Mouse (Mus musculus): ENCODE measurements around the gene Fto. TPM values are rescaled to one million over a fixed set of nuclear protein-coding genes. Genes with fewer than 3 reads are reported as not detected.

Gene Fto
- polyA plus RNA-seq, 1 experiment from 2014 or later, result 109 TPM

GRCm38 (mm10) chr8:91488086-91488783, 174.9 kb downstream of the Fto start:
- H3K4me2 ChIP-seq (replicated peaks), result no peak overlapping the region
- no peak for ATAC-seq (ENCODE audit: low FRiP score, low read depth)
- 51% methylated on average over 13 of the region's 13 CpGs for WGBS

DNA sequence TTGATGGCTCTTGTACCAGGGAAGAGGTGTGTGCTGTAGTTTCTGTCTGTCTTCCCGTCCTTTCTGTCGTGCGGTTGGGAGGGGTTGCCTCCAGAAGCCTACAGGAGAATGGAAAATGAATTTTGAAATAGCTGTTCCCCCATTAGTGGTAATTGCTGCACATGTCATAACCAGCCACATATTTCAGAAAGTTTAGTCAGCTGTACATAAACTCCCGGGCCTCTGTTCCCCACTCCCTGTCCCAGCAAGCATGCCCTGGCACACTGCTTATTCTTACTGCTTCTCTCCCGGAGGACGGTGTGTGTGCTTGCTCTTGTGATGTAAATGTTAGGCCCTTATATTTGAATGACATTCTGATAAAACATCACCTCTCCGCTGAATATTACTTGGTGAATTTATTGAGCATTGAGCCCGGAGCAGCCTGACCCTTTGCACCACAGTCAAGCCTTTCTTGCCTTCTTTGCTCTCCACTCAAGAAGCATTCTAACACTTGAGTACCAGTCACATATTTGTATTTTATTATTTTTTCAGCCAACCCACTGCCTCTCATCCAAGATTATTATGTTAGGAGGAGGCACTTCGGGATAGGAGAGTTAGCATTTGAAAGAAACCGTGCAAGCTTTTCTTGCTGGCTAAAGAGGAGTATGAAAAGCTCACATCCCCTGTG, 175.6 kb downstream of the Fto start:
- no peak overlapping the region for H3K9ac ChIP-seq

More at GRCm38 (mm10) chr8:91488086-91488783, 174.9 kb downstream of the Fto start:
- no peak overlapping the region for H3K9ac ChIP-seq
- H3K27ac ChIP-seq, result no peak overlapping the region
- no peaks in the 10 kb centered on the region for H3K9me3 ChIP-seq
- H3K36me3 ChIP-seq, result no peaks in the 10 kb centered on the region
- H3K27me3 ChIP-seq (replicated peaks), result 0 out of 2 replicates have a peak, but pooled peaks cover 3% of the 10 kb centered on the region
- H3K4me3 ChIP-seq, result no peak overlapping the region
- peaks cover 13% of the 10 kb centered on the region; the same call in 1 of the 2 replicates for H3K4me1 ChIP-seq

GRCm38 (mm10) chr8:91490065-91490464, 176.7 kb downstream of the Fto start:
- no peak for ATAC-seq (ENCODE audit: low FRiP score, low read depth)
- Histone ChIP-seq H3K4me2 (replicated peaks) (no peak overlapping the region), H3K27ac (no peak overlapping the region), H3K4me1 (peaks cover 13% of the 10 kb centered on the region; the same call in 1 of the 2 replicates), H3K9ac (no peak overlapping the region), H3K4me3 (no peak overlapping the region), H3K9me3 (no peaks in the 10 kb centered on the region), H3K27me3 (replicated peaks) (peaks cover 5% of the 10 kb centered on the region; the same call in 1 of the 2 replicates), H3K36me3 (no peaks in the 10 kb centered on the region)
- WGBS, result 36% methylated on average over 5 of the region's 5 CpGs

More for the DNA sequence above, 175.6 kb downstream of the Fto start:
- no peak for ATAC-seq (ENCODE audit: low FRiP score, low read depth)
- Histone ChIP-seq H3K4me2 (replicated peaks) (peak overlapping the region; percentile 12; the same call in 1 of the 2 replicates), H3K9me3 (no peaks in the 10 kb centered on the region), H3K4me1 (peaks cover 13% of the 10 kb centered on the region; the same call in 1 of the 2 replicates), H3K4me3 (no peak overlapping the region), H3K36me3 (no peaks in the 10 kb centered on the region), H3K27me3 (replicated peaks) (0 out of 2 replicates have a peak, but pooled peaks cover 3% of the 10 kb centered on the region), H3K27ac (no peak overlapping the region)
- WGBS, result 52% methylated on average over 10 of the region's 10 CpGs

GRCm38 (mm10) chr8:91493373-91493772, 180.0 kb downstream of the Fto start:
- Histone ChIP-seq H3K36me3 (no peaks in the 10 kb centered on the region), H3K4me3 (no peak overlapping the region), H3K4me1 (peaks cover 13% of the 10 kb centered on the region; the same call in 1 of the 2 replicates), H3K27me3 (replicated peaks) (peaks cover 9% of the 10 kb centered on the region; the same call in 1 of the 2 replicates), H3K4me2 (replicated peaks) (no peak overlapping the region), H3K9me3 (no peaks in the 10 kb centered on the region), H3K27ac (no peak overlapping the region), H3K9ac (no peak overlapping the region)
- WGBS, result 88% methylated on average over 8 of the region's 8 CpGs
- ATAC-seq (ENCODE audit: low FRiP score, low read depth), result no peak

DNA sequence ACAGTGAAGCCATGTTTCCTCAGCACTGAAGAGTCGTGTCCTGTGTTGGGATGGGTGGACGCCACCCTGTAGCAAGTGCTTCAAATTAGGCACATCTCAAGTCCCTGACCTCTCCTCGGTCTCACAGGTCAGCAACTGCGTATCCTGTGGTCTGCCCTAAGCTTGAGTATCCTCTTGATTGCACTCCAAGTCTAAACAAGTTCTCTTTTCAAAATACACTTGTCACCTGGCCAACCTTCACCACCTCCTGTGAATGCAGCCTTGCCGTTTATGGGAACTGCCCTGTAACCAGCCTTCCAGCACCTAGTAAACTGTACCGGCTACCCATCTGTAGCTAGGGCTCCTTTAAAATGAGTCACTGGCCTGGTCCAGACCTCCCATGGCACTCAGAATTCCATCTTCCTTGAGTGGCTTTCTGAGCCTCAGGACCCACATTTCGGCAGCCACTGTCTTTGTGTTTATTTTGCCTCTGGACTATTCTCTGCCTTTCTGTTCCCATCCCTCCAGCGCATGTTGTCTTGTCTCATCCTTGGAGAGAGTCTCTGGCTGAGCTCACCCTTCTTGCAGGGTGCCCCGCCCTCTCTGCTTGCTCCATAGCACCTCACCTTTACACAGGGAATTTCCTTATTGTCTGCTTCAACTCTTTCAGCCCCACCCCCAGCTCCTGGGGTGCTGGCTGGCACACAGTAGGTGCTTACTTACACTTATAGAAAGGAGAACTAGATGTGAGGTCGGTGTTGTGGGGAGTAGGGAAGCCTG, 181.4 kb downstream of the Fto start:
- H3K4me1 ChIP-seq, result peaks cover 1% of the 10 kb centered on the region; the same call in 1 of the 2 replicates

DNA sequence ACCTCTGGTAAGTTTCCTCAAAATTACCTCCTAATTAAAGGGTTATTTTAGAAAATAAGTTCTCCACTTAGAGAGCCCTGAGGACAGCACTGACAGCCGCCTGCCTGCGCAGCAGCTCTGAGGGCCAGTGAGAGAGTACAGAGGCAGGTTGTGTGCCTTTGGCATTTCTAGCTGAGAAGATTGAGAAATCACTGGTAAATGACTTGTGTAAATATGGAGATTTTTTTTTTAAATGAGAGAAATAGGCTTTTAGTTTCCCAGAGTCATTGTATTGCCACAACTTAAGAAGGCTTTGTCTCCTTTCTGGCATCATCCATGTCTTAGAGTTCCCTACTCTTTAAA, 181.9 kb downstream of the Fto start:
- no peaks in the 10 kb centered on the region for H3K9me3 ChIP-seq
- no peak overlapping the region for H3K27ac ChIP-seq
- H3K4me3 ChIP-seq, result no peak overlapping the region
- no peak for ATAC-seq (ENCODE audit: low FRiP score, low read depth)
- H3K4me1 ChIP-seq, result no peaks in the 10 kb centered on the region
- WGBS, result 69% methylated on average over 2 of the region's 2 CpGs
- no peak overlapping the region for H3K4me2 ChIP-seq (replicated peaks)
- H3K36me3 ChIP-seq, result no peaks in the 10 kb centered on the region
- peaks cover 9% of the 10 kb centered on the region; the same call in 1 of the 2 replicates for H3K27me3 ChIP-seq (replicated peaks)
- H3K9ac ChIP-seq, result no peak overlapping the region

More for the DNA sequence above, 181.4 kb downstream of the Fto start:
- Histone ChIP-seq H3K9me3 (no peaks in the 10 kb centered on the region), H3K4me3 (no peak overlapping the region), H3K27ac (no peak overlapping the region), H3K36me3 (no peaks in the 10 kb centered on the region), H3K9ac (no peak overlapping the region), H3K4me2 (replicated peaks) (no peak overlapping the region), H3K27me3 (replicated peaks) (peaks cover 9% of the 10 kb centered on the region; the same call in 1 of the 2 replicates)
- ATAC-seq (ENCODE audit: low FRiP score, low read depth), result no peak
- 58% methylated on average over 10 of the region's 10 CpGs for WGBS

GRCm38 (mm10) chr8:91496000-91496399, 182.7 kb downstream of the Fto start:
- ATAC-seq (ENCODE audit: low FRiP score, low read depth), result no peak
- Histone ChIP-seq H3K4me2 (replicated peaks) (no peak overlapping the region), H3K36me3 (no peaks in the 10 kb centered on the region), H3K4me1 (no peaks in the 10 kb centered on the region), H3K4me3 (no peak overlapping the region), H3K9ac (no peak overlapping the region), H3K9me3 (no peaks in the 10 kb centered on the region), H3K27me3 (replicated peaks) (peaks cover 6% of the 10 kb centered on the region), H3K27ac (no peak overlapping the region)

DNA sequence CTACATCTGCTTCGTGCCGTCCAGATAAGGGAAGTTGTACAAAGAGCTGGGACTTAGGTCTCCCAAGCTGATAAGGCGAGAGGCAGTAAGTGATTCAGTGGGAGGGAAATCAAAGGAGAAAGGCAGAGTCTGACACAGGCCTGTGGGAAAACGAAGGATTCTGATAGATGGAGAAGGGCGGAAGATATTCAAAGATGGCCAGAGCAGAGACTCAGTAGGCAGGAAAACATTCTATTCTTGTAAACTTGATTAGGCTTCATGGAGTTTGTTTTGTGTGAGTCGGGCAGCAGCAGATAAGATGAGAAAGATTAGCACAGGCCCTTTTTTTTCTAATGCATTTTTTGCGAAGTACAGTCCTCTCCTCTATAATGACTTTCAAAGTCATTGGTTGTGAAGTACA, 183.6 kb downstream of the Fto start:
- Histone ChIP-seq H3K27me3 (replicated peaks) (peaks cover 10% of the 10 kb centered on the region), H3K36me3 (no peaks in the 10 kb centered on the region), H3K9ac (no peak overlapping the region), H3K27ac (no peak overlapping the region), H3K4me2 (replicated peaks) (no peak overlapping the region), H3K4me3 (no peak overlapping the region), H3K9me3 (no peaks in the 10 kb centered on the region), H3K4me1 (no peaks in the 10 kb centered on the region)
- 71% methylated on average over 7 of the region's 7 CpGs for WGBS
- ATAC-seq (ENCODE audit: low FRiP score, low read depth), result no peak

DNA sequence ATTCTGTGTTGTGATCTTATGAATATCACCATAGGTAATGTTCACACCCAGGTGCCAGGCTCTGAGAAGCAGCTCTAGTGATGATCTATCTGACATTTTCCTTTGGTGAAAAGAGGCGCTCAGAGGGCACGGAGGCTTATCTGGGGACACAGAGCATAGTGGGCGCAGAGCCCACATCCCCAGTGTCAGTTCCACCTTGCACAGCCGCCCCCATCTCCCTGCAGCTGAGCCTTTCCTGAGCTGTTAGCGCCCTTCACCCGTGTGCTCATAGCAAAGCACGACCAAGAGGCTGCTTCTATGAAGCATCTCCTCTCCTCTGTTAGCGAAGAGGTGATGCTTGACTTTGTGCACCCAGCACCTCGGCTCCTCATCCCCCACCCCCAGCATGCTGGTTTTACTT, 185.3 kb downstream of the Fto start:
- WGBS, result 89% methylated on average over 9 of the region's 9 CpGs
- H3K4me2 ChIP-seq (replicated peaks), result no peak overlapping the region
- peaks cover 16% of the 10 kb centered on the region for H3K27me3 ChIP-seq (replicated peaks)

GRCm38 (mm10) chr8:91499303-91499702, 186.0 kb downstream of the Fto start:
- peaks cover 20% of the 10 kb centered on the region for H3K27me3 ChIP-seq (replicated peaks)
- no peak overlapping the region for H3K4me2 ChIP-seq (replicated peaks)
- H3K4me1 ChIP-seq, result peaks cover 16% of the 10 kb centered on the region
- H3K36me3 ChIP-seq, result no peaks in the 10 kb centered on the region
- WGBS, result 71% methylated on average over 2 of the region's 2 CpGs
- no peaks in the 10 kb centered on the region for H3K9me3 ChIP-seq
- ATAC-seq (ENCODE audit: low FRiP score, low read depth), result no peak
- H3K4me3 ChIP-seq, result no peak overlapping the region
- H3K27ac ChIP-seq, result no peak overlapping the region
- H3K9ac ChIP-seq, result no peak overlapping the region

More for the DNA sequence above, 185.3 kb downstream of the Fto start:
- H3K9ac ChIP-seq, result no peak overlapping the region
- H3K36me3 ChIP-seq, result no peaks in the 10 kb centered on the region
- H3K4me3 ChIP-seq, result no peak overlapping the region
- H3K9me3 ChIP-seq, result no peaks in the 10 kb centered on the region
- ATAC-seq (ENCODE audit: low FRiP score, low read depth), result no peak
- H3K4me1 ChIP-seq, result peaks cover 12% of the 10 kb centered on the region
- no peak overlapping the region for H3K27ac ChIP-seq

DNA sequence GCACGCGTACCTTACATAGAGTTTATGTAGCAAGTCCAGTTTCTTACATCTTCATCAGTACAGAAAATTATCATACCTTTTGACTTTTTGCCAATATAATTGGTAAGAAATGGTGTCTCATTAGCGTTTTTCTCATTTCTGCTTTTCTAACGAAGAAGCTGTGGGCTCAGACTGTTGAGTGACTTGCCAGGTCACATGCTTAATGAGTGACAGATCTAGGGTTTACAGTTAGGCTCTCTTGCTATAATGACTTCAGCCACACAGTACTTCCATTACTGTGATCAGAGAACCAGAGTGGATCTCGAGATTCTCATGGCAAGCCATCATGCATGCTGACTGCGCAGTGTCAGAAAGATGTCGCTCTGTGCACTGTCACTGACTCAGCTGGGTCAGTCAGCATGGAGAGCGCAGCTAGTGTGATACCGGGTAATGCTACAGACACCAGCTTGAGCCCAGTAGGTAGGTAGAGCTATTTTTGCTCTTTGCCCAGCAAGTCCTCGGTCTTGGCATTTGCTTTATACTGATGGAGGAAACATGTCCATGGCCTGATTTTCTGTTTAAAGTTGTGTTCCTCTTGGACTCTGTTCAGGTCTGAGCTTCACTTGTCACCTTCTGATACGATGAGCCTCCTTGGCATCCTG, 188.8 kb downstream of the Fto start:
- Histone ChIP-seq H3K9me3 (no peaks in the 10 kb centered on the region), H3K9ac (no peak overlapping the region), H3K27ac (no peak overlapping the region), H3K4me3 (no peak overlapping the region), H3K4me1 (peaks cover 19% of the 10 kb centered on the region), H3K36me3 (no peaks in the 10 kb centered on the region), H3K4me2 (replicated peaks) (no peak overlapping the region), H3K27me3 (replicated peaks) (peaks cover 31% of the 10 kb centered on the region)
- ATAC-seq (ENCODE audit: low FRiP score, low read depth), result no peak
- WGBS, result 85% methylated on average over 11 of the region's 11 CpGs

DNA sequence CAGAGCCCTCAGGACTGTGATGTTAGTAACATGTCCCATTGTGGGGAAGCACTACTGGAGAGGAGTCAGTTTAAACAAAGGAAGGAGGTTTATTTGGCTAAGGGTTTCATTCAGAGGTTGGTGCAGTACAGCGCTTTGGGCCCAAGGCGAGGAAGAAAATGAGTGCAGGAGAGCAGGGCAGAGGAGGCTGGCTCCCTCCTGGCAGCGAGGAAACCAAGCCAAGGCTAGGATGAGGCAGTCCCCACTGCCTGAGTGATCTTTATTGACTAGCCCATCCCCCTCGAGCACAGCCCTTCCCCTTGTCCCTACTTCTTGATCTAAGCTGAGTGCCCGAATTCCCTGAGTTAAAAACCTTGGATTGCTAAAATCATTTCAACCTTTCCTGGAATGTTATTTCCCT, 189.5 kb downstream of the Fto start:
- ATAC-seq (ENCODE audit: low FRiP score, low read depth), result no peak
- WGBS, result 23% methylated on average over 5 of the region's 5 CpGs
- no peak overlapping the region for H3K27ac ChIP-seq
- H3K27me3 ChIP-seq (replicated peaks), result peaks cover 28% of the 10 kb centered on the region
- H3K9ac ChIP-seq, result no peak overlapping the region
- no peaks in the 10 kb centered on the region for H3K9me3 ChIP-seq
- no peak overlapping the region for H3K4me2 ChIP-seq (replicated peaks)
- no peaks in the 10 kb centered on the region for H3K36me3 ChIP-seq
- H3K4me3 ChIP-seq, result no peak overlapping the region
- H3K4me1 ChIP-seq, result peaks cover 19% of the 10 kb centered on the region

Measured in neural tube, embryonic 12.5 days (tissue).